Mouse (Mus musculus) midbrain, embryonic 12.5 days (tissue): ENCODE results near the gene Myo1b. TPM values are rescaled to one million over a fixed set of nuclear protein-coding genes. Genes with fewer than 3 reads are reported as not detected.

Source experiments
- ATAC-seq: fragments of 200-750 bp; cut with Nextera tagmentation; 2 replicates; pipeline ENCODE4 v1.8.0; 2017; ENCODE audit warnings: low read depth, moderate TSS enrichment, moderate library complexity; ENCODE audit not compliant: low FRiP score
- H3K27ac ChIP-seq: fragments of 300-500 bp; sonication (generic); replicated peaks from 2 replicates; pipeline ENCODE4 v1.5.1; 2016; ENCODE audit warnings: mild to moderate bottlenecking
- H3K27me3 ChIP-seq: fragments of 300-500 bp; sonication (generic); 2 replicates; pipeline ENCODE4 v1.6.1; 2016; ENCODE audit warnings: mild to moderate bottlenecking
- H3K36me3 ChIP-seq: fragments of 300-500 bp; sonication (generic); 2 replicates; pipeline ENCODE4 v1.6.1; 2016
- H3K4me1 ChIP-seq: fragments of 300-500 bp; sonication (generic); 2 replicates; pipeline ENCODE4 v1.6.1; 2016
- H3K4me2 ChIP-seq: fragments of 300-500 bp; sonication (generic); replicated peaks from 2 replicates; pipeline ENCODE4 v1.6.1; 2016; ENCODE audit warnings: mild to moderate bottlenecking, moderate library complexity
- H3K4me3 ChIP-seq: fragments of 300-500 bp; sonication (generic); 2 replicates; pipeline ENCODE4 v1.5.1; 2016; ENCODE audit warnings: mild to moderate bottlenecking
- H3K9ac ChIP-seq: fragments of 300-500 bp; sonication (generic); replicated peaks from 2 replicates; pipeline ENCODE4 v1.6.1; 2016; ENCODE audit warnings: mild to moderate bottlenecking, moderate library complexity
- H3K9me3 ChIP-seq: fragments of 300-500 bp; sonication (generic); 2 replicates; pipeline ENCODE4 v1.6.1; 2016; ENCODE audit warnings: mild to moderate bottlenecking
- WGBS: fragments of 180-500 bp; shearing (Covaris S2); methylation state at CpG from one replicate; pipeline ENCODE4 v1.1.7; 2016; 5-methylcytosine and 5-hydroxymethylcytosine counted together
- polyA plus RNA-seq: library from polyadenylated mRNA; unstranded; fragments of >200 nt; fragmentation: Nextera tagmentation; extraction: Ambion mirVana; gene quantifications from 2 replicates; pipeline ENCODE4 v1.2.1, GENCODE M21; 2016

The Myo1b gene
- polyA plus RNA-seq, 1 experiment from 2014 or later, result 115 TPM

- Histone ChIP-seq H3K36me3 (no peaks in the 10 kb centered on the region), H3K9me3 (no peaks in the 10 kb centered on the region), H3K4me2 (no peak overlapping the region), H3K27ac (no peak overlapping the region), H3K4me1 (peaks cover 36% of the 10 kb centered on the region), H3K9ac (no peak overlapping the region), H3K4me3 (no peak overlapping the region), H3K27me3 (no peaks in the 10 kb centered on the region)
- no peak for ATAC-seq
- WGBS, result 83% methylated on average over 16 of the region's 16 CpGs
These were observed 22.1 kb downstream of the Myo1b start for GRCm38 (mm10) chr1:51893521-51894355.

- H3K9me3 ChIP-seq, result no peaks in the 10 kb centered on the region
- 91% methylated on average over 4 of the region's 4 CpGs for WGBS
- H3K9ac ChIP-seq, result no peak overlapping the region
- no peaks in the 10 kb centered on the region for H3K27me3 ChIP-seq
- H3K27ac ChIP-seq, result no peak overlapping the region
- no peaks in the 10 kb centered on the region for H3K36me3 ChIP-seq
- ATAC-seq, result no peak
- peaks cover 32% of the 10 kb centered on the region for H3K4me1 ChIP-seq
- no peak overlapping the region for H3K4me2 ChIP-seq
- H3K4me3 ChIP-seq, result no peak overlapping the region
These were observed 23.9 kb downstream of the Myo1b start for GRCm38 (mm10) chr1:51892005-51892404.

GRCm38 (mm10) chr1:51888046-51888813, 27.6 kb downstream of the Myo1b start:
- H3K4me1 ChIP-seq, result peaks cover 23% of the 10 kb centered on the region; the same call in 1 of the 2 replicates
- H3K27me3 ChIP-seq, result no peaks in the 10 kb centered on the region
- no peak overlapping the region for H3K9ac ChIP-seq
- H3K27ac ChIP-seq, result 0 out of 2 replicates have a peak overlapping the region, but pooled peaks have one; percentile 52
- H3K36me3 ChIP-seq, result no peaks in the 10 kb centered on the region
- H3K9me3 ChIP-seq, result no peaks in the 10 kb centered on the region
- peak; percentile 81 for ATAC-seq
- WGBS, result 77% methylated on average over 9 of the region's 9 CpGs
- H3K4me2 ChIP-seq, result no peak overlapping the region
- H3K4me3 ChIP-seq, result no peak overlapping the region

- ATAC-seq, result no peak
- Histone ChIP-seq H3K27me3 (no peaks in the 10 kb centered on the region), H3K9me3 (no peaks in the 10 kb centered on the region), H3K36me3 (0 out of 2 replicates have a peak, but pooled peaks cover 12% of the 10 kb centered on the region), H3K4me3 (no peak overlapping the region), H3K4me2 (no peak overlapping the region), H3K27ac (no peak overlapping the region), H3K9ac (no peak overlapping the region), H3K4me1 (peaks cover 18% of the 10 kb centered on the region; the same call in 1 of the 2 replicates)
- WGBS, result 89% methylated on average over 8 of the region's 8 CpGs
These were observed 30.4 kb downstream of the Myo1b start for GRCm38 (mm10) chr1:51885356-51885983.

GRCm38 (mm10) chr1:51883211-51883610, 32.7 kb downstream of the Myo1b start:
- H3K27me3 ChIP-seq, result no peaks in the 10 kb centered on the region
- no peak overlapping the region for H3K4me3 ChIP-seq
- no peak overlapping the region for H3K9ac ChIP-seq
- H3K36me3 ChIP-seq, result 0 out of 2 replicates have a peak, but pooled peaks cover 12% of the 10 kb centered on the region
- WGBS, result 99% methylated on average over 2 of the region's 2 CpGs
- no peak for ATAC-seq
- H3K4me1 ChIP-seq, result peaks cover 28% of the 10 kb centered on the region
- no peaks in the 10 kb centered on the region for H3K9me3 ChIP-seq
- no peak overlapping the region for H3K27ac ChIP-seq
- no peak overlapping the region for H3K4me2 ChIP-seq

GRCm38 (mm10) chr1:51882752-51883151, 33.1 kb downstream of the Myo1b start:
- Histone ChIP-seq H3K4me2 (no peak overlapping the region), H3K9ac (no peak overlapping the region), H3K27ac (no peak overlapping the region), H3K4me3 (no peak overlapping the region), H3K9me3 (no peaks in the 10 kb centered on the region), H3K27me3 (no peaks in the 10 kb centered on the region), H3K36me3 (0 out of 2 replicates have a peak, but pooled peaks cover 12% of the 10 kb centered on the region), H3K4me1 (peaks cover 23% of the 10 kb centered on the region)
- 96% methylated on average over 10 of the region's 10 CpGs for WGBS
- ATAC-seq, result no peak

GRCm38 (mm10) chr1:51879927-51880814, 35.7 kb downstream of the Myo1b start:
- H3K27ac ChIP-seq, result no peak overlapping the region
- no peak for ATAC-seq

GRCm38 (mm10) chr1:51879333-51879770, 36.5 kb downstream of the Myo1b start:
- no peak overlapping the region for H3K27ac ChIP-seq
- H3K4me1 ChIP-seq, result peaks cover 13% of the 10 kb centered on the region
- H3K9ac ChIP-seq, result no peak overlapping the region
- no peaks in the 10 kb centered on the region for H3K27me3 ChIP-seq
- no peak overlapping the region for H3K4me3 ChIP-seq
- no peaks in the 10 kb centered on the region for H3K9me3 ChIP-seq
- 0 out of 2 replicates have a peak, but pooled peaks cover 12% of the 10 kb centered on the region for H3K36me3 ChIP-seq
- peak; percentile 39; the same call in 1 of the 2 replicates for ATAC-seq
- WGBS, result 12% methylated on average over 9 of the region's 9 CpGs
- 0 out of 2 replicates have a peak overlapping the region, but pooled peaks have one; percentile 9 for H3K4me2 ChIP-seq

More at GRCm38 (mm10) chr1:51879927-51880814, 35.7 kb downstream of the Myo1b start:
- Histone ChIP-seq H3K36me3 (0 out of 2 replicates have a peak, but pooled peaks cover 12% of the 10 kb centered on the region), H3K4me3 (no peak overlapping the region), H3K9me3 (no peaks in the 10 kb centered on the region), H3K4me2 (no peak overlapping the region), H3K4me1 (peaks cover 13% of the 10 kb centered on the region), H3K9ac (no peak overlapping the region), H3K27me3 (no peaks in the 10 kb centered on the region)
- WGBS, result 71% methylated on average over 12 of the region's 12 CpGs

- Histone ChIP-seq H3K27me3 (no peaks in the 10 kb centered on the region), H3K9ac (no peak overlapping the region), H3K36me3 (no peaks in the 10 kb centered on the region), H3K9me3 (no peaks in the 10 kb centered on the region), H3K4me2 (no peak overlapping the region), H3K4me1 (peaks cover 13% of the 10 kb centered on the region), H3K4me3 (no peak overlapping the region), H3K27ac (no peak overlapping the region)
- ATAC-seq, result no peak
- 94% methylated on average over 15 of the region's 15 CpGs for WGBS
These were observed 40.2 kb downstream of the Myo1b start for GRCm38 (mm10) chr1:51875462-51876225.

GRCm38 (mm10) chr1:51872493-51873261, 43.2 kb downstream of the Myo1b start:
- Histone ChIP-seq H3K27ac (no peak overlapping the region), H3K4me3 (no peak overlapping the region)
- ATAC-seq, result no peak

More at GRCm38 (mm10) chr1:51872493-51873261, 43.2 kb downstream of the Myo1b start:
- peaks cover 4% of the 10 kb centered on the region; the same call in 1 of the 2 replicates for H3K36me3 ChIP-seq
- no peaks in the 10 kb centered on the region for H3K4me1 ChIP-seq
- no peak overlapping the region for H3K4me2 ChIP-seq
- no peaks in the 10 kb centered on the region for H3K27me3 ChIP-seq
- H3K9ac ChIP-seq, result no peak overlapping the region
- 85% methylated on average over 7 of the region's 7 CpGs for WGBS
- H3K9me3 ChIP-seq, result no peaks in the 10 kb centered on the region
